Mouse (Mus musculus) layer of hippocampus, adult 9-10 months (tissue): ENCODE measurements at regions not wholly inside any gene's neighbourhood (a gene's known extent, or its start where the extent isn't known, plus 50 kb on each side); places are given as distances from the start of the nearest gene placed in this dataset.
"Not testable (repeated sequence)": the region's sequence is repeated elsewhere in the genome, so short reads cannot be mapped to it uniquely, and the experiment has no call there.

Experiments used
- DNase-seq: peaks from one replicate; pipeline ENCODE4 v3.0.0; 2022; ENCODE audit warnings: low spot score

DNA sequence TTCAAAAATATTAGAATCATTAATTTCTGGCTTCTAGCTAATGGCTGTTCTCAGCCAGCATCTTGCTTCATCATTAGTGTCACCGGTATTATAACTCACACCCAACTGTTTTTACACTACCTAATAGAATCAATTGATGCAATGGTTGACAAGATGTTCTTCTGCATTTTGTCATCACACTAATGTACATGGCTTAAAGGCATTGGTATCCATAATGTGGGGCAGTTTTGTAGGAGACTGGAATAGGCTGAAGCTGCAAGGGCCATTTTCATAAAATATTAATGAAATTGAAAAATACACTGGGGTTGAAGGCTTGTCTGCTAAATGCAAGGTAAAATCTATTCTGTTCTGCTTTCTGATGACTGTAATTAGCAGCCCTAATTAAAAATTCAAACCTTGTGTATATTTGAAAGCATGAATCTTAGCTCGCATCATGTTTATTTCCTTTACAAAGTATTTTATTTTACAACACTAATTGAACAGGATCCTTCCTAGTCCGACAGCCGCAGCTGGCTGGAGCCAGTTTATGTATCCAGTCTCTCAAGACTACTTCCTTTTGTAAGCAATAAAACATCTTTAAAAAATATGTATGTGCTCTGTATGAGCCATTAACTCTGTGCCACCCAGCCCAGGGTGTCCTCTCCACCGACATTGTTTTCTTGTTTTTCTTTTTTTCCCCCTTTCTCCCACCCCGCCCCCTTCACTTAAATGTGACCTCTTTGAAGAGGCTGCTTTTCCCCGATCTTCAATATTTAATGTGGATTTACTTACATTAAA is 259.6 kb downstream of the Pou4f1 start:
- no peak for DNase-seq

- DNase-seq: no peak
Observed at GRCm38 (mm10) chr14:104206602-104207001, 261.2 kb downstream of the Pou4f1 start.

- no peak for DNase-seq
Observed at GRCm38 (mm10) chr14:104203239-104203986, 264.4 kb downstream of the Pou4f1 start.

- no peak for DNase-seq
Observed at GRCm38 (mm10) chr14:104193198-104193597, 274.6 kb downstream of the Pou4f1 start.

GRCm38 (mm10) chr14:104175122-104175521 is 292.7 kb downstream of the Pou4f1 start:
- DNase-seq: no peak

- no peak for DNase-seq
Observed at GRCm38 (mm10) chr14:104146841-104147240, 302.6 kb upstream of the Ednrb start.

DNA sequence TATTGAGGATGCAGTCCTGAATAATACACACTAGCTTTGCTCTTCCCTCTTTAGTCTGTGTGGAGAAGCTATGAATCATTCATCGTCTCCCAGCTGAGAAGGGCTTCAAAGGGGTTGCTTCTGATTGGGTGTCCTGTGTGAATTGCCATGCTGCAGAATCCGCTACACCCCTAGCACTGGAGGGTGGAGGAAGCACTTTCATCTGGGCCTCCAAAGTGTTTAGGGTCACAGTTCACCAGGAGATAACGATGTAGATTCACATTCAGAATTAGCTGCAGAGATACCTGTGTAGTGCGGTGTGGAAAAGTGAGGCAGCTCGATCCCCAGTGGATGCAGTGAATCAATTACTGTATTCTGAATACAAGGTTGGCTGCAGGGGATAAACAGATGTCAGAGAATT is 301.2 kb upstream of the Ednrb start:
- no peak for DNase-seq

DNA sequence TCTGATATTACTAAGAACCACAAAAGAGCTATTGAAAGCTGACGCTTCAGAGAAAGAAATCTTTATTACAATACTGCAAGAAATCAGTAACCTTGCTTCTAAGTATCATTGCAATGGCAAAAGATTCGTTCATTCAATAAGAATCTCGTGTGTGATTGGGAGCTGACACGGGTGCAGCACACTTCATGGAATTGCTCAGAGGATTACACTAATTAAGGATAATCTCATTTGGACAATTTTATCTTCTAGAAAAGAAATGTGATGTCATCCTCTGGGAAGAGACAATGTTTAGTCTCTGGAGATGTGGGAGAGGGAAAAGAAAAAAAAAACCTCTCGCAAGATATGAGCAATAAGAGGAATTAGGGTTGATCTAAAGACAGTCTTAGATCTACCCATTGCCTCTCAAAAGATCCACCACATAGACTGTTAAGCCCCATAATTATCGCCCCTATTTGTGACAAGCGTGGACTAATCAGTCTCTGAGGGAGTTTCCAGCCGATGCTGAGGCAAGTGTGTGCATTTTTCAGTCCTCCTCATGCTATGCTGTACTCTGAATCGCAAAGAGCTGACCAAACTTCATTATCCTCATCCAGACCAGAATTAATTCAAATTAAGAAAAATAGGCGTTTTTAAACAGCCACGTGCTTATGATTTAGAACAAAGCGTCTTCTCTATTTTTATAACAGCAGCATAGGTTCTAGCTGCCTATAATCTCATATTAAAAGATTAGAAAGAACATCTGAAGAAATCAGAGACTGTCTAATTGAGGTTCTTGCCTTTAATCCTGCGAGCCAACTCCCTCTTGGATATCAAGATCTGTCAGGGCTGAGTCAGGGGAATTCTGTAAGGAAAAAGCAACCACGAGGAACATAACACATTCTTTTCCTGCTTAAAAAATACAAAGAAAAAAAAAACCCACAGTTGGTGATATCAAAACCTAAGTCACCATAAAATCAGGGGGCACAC is 271.1 kb upstream of the Ednrb start:
- no peak for DNase-seq

GRCm38 (mm10) chr14:104114182-104114581 is 270.0 kb upstream of the Ednrb start:
- DNase-seq: no peak

- DNase-seq: no peak
Observed at GRCm38 (mm10) chr14:104113448-104113847, 269.2 kb upstream of the Ednrb start.

- no peak for DNase-seq
Observed at GRCm38 (mm10) chr14:104086381-104086780, 242.2 kb upstream of the Ednrb start.

DNA sequence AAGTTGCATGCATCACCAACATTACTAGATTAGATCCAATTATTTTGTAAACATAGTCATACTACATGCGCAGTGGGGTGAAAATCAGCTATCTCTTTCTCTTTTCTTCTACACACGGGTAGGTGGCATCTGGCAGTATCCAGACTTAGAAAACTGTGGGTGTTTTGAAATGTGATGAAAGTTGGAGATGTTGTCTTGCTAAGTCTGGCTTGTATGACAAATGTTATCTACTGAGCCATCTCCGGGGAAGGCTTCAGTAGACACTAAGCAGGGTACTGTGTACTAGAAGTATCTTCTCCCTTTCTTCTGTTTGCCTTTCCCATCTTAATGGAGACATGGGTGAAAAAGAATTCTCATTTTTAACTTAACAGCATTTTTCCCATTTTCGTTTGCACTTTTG is 220.0 kb upstream of the Ednrb start:
- DNase-seq: not testable (repeated sequence)

DNA sequence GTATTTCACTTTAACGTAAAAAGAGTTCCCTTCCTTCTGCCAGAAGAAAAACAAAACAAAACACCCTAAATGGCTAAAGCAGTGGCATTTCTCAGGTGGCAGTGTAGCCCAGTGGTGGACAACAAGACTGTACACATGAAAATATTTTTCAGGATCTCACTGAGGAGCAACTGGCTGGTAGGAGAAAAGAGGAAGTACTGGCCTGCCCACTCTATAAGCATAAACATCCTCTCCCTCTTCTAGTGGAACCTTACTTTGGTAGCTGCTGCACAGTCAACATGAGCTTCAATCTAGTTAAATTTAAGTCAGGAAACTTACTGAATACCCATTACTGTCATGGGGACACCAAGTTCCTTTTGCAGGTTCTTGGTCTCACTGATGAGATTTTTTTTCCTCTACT is 209.5 kb upstream of the Ednrb start:
- no peak for DNase-seq

DNA sequence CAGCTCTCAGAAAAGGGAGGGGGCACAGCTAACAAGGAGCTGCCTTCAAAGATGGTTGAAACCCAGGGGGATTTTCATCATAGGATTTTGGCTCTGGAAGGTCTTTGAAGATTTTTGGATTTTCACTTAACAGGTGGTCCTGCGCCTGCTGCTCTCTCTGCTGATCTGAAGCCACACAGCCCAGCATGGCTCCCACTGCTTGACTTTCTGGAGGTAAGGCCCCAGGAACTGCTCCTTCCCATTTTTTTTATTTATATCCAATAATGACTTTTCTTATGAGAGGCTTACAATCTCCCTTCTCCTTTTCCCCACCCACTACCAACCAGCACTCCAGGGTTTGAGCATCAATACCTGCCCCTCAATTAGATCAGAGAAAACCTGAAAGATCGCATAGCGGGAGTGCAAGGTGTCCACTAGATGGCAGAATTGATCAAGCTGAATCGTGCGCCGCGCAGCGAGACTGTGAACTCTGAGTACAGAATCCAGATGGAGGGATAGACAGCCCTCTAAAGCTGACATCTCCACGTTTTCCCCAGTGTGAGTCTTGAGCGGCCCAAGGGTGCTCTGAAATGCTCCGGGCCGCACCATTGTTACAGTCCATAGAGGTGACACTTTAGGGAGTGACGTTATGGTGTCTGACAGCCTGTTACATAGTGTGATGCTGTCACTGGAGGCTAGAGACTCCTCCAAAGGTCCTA is 194.6 kb upstream of the Ednrb start:
- DNase-seq: peak; percentile 31

GRCm38 (mm10) chr14:104033606-104034005 is 189.4 kb upstream of the Ednrb start:
- DNase-seq: no peak

GRCm38 (mm10) chr14:104030784-104031470 is 186.7 kb upstream of the Ednrb start:
- no peak for DNase-seq

- no peak for DNase-seq
Observed at GRCm38 (mm10) chr14:104029668-104030530, 185.7 kb upstream of the Ednrb start.

- no peak for DNase-seq
Observed at GRCm38 (mm10) chr14:104027900-104028285, 183.7 kb upstream of the Ednrb start.

- peak; percentile 53 for DNase-seq
Observed at GRCm38 (mm10) chr14:104027077-104027899, 183.1 kb upstream of the Ednrb start.
